ENCODE assay signal across 23 mouse cellular contexts in genomic region chr15:91202486-91202885, GRCm38 (mm10). TPM values are rescaled to one million over a fixed set of nuclear protein-coding genes. Genes with fewer than 3 reads are reported as not detected.
"Had no signal": no experiment of that assay in that cellular context is flagged by ENCODE, and none has a peak within 500 bp of the region (broad histone marks: within the 10 kb centered on the region; RNA-seq: fewer than 3 reads in every experiment).

No protein-coding gene starts in this region.

- H3K9me3 ChIP-seq: neural tube, embryonic 15.5 days; stomach, embryonic 15.5 days had no signal

- H3K4me3 ChIP-seq: neural tube, embryonic 15.5 days; stomach, embryonic 15.5 days had no signal

- H3K27me3 ChIP-seq: neural tube, embryonic 15.5 days; stomach, embryonic 15.5 days had no signal

- H3K4me2 ChIP-seq: neural tube, embryonic 15.5 days; stomach, embryonic 15.5 days had no signal

- H3K27ac ChIP-seq: neural tube, embryonic 15.5 days; stomach, embryonic 15.5 days; stomach, postnatal 0 days had no signal

- DNase-seq: retina, postnatal 1 day; right cerebral cortex, adult 18-20 months; right cerebral cortex, postnatal 14 days; right cerebral cortex, postnatal 25 days; right cerebral cortex, postnatal 4 days; spleen, adult 18-20 months; thymus, adult 18-20 months; thymus, adult 2 months; thymus, postnatal 14 days; thymus, postnatal 25 days; thymus, postnatal 36 days; thymus, postnatal 4 days had no signal

- H3K4me1 ChIP-seq: neural tube, embryonic 15.5 days; stomach, embryonic 15.5 days had no signal

- H3K36me3 ChIP-seq: neural tube, embryonic 15.5 days; stomach, embryonic 15.5 days had no signal

- H3K9ac ChIP-seq: neural tube, embryonic 15.5 days; stomach, embryonic 15.5 days had no signal

RNA-seq across cellular contexts. Expression of gene CN725425, which starts 3.2 kb away (rescaled TPM):
- total RNA-seq: neutrophil, adult 5-6 weeks had no signal
- polyA plus RNA-seq: neural tube, embryonic 14.5 days; neural tube, embryonic 15.5 days; small intestine, adult 2 months; spleen, adult 2 months; stomach, embryonic 14.5 days; stomach, embryonic 15.5 days; stomach, embryonic 16.5 days; stomach, postnatal 0 days; thymus, adult 2 months; thymus, postnatal 0 days; urinary bladder, adult 2 months had no signal
